Mouse (Mus musculus) urinary bladder, postnatal 36 days (tissue): ENCODE results near the gene Mapk14.
"Not testable (repeated sequence)": the region's sequence is repeated elsewhere in the genome, so short reads cannot be mapped to it uniquely, and the experiment has no call there.

Experiments used
- DNase-seq, 2 experiments: peaks; one replicate each; pipeline ENCODE4 v3.0.0; 2022; ENCODE audit warnings: low spot score in 2 of 2, mixed read lengths in 1 of 2

The Mapk14 gene

DNA sequence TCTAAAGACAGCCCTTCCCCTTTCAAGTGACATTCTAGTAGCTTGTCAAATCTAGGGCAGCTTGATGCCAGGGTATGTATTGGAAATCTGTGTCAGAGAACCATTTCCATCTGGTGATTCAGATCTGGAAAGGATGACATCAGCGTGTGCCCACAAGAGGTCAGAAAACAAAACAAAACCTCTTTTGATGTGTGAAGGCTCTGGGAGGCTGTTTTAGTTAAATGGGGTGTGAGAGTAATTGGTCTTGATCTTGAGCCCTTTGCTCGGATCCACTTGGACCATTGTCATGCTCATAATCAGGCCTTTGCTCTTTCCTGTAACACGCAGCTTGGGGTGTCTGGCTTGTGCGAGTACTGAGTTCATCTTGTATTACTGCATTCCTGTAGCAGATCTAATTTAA, 7.1 kb downstream of the Mapk14 start:
- no peak for DNase-seq

- no peak for DNase-seq
Observed at GRCm38 (mm10) chr17:28698672-28699071, 7.5 kb downstream of the Mapk14 start.

DNA sequence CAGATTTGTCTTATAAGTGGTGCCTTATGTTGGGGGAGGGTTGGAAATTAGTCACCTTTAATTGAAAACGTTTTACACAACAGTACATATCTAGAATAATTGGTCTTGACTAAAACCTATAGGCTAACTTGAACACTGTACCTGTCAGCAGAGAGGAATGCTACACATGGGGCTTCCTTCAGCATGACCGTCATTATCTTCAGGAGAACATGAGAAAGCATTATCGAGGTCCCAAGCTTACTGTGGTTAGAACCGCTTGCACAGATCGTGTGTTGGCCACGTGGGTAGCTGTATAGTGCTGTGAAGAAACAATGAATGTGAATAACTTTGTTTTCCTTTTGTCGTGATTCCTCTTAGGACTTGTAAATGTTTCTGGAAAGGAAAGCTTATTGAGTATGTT, 8.7 kb downstream of the Mapk14 start:
- no peak for DNase-seq

DNA sequence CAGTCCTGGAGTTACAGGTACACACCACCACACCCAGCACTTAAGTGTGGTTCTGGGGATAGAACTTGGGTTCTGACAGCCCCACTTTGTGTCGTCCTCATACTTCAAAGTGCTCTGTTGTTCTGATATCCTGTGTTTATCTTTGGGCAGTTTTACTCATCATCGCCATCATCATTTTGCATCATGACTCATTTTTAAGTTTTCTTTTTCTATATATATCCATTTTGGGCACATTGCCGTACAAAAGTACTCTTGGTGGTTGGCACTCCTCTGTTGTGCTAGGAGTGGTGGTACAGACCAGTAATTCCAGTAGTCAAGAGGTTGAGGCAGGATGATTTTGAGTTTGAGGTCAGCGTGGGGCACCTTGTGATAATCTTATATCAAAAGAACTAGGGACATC, 10.0 kb downstream of the Mapk14 start:
- no peak for DNase-seq

- no peak for DNase-seq
Observed at GRCm38 (mm10) chr17:28701737-28702136, 10.6 kb downstream of the Mapk14 start.

- DNase-seq, result no peak
Observed at GRCm38 (mm10) chr17:28702646-28703045, 11.5 kb downstream of the Mapk14 start.

DNA sequence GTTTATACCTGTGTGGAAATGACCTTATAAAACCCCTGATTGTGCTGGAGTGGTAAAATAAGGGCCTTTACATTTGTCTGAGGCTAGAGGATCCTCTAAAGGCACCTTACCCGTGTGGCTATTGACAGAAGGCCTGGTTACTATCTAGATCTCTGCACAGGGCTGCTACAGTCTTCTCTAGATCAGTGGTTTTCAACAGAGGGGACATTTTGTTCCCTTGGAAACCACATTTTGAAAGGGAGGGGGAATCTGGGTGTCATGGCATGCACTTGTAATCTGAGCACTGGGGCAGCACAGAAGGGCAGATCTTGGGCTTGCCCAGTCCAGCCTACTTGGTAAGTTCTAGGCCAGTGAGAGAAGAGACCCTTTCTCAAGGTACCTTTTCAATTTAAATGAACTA, 15.6 kb downstream of the Mapk14 start:
- DNase-seq, result no peak

- no peak for DNase-seq
Observed at GRCm38 (mm10) chr17:28707136-28707627, 16.1 kb downstream of the Mapk14 start.

GRCm38 (mm10) chr17:28707816-28708215, 16.7 kb downstream of the Mapk14 start:
- DNase-seq, result no peak

- DNase-seq, result no peak
Observed at GRCm38 (mm10) chr17:28708989-28709388, 17.9 kb downstream of the Mapk14 start.

GRCm38 (mm10) chr17:28709552-28710290, 18.6 kb downstream of the Mapk14 start:
- DNase-seq, result no peak

DNA sequence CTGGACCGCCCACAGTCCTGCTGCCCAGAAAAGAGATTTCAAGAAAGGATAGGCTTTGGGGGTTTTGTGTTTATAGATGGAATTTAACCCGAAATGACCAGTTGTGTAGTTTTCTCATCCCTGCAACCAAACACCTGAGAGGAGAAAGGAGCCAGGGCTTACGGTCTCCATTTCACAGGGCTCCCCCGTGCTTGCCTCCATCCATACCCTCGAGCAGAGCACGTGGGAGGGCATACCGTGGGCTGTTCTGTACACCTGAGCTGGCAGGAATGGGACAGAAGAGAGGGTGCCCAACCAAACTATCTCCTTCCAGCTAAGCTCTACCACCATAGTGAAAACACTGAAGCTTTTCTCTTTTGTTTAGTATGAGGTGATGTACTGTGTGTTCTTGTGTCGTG, 19.2 kb downstream of the Mapk14 start:
- DNase-seq, result no peak

DNA sequence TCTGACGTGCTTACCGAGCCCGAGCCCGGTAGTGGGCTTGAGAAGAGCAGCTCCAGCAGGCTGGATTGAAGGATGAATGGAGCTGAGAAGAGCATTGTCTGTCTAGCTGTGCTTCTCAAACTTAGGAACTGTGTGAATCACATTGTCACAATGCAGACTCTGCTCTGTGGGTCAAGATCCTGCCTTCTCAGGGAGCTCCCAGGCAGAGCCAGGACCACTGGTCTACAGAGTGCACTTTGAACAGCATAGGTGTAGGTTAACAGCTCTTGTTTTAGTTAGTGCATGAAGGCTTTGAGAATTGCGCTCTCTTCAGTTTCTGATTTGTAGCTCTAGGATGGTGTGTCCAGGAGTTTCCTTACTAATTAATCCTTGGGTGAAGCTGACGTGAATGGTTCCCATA, 20.1 kb downstream of the Mapk14 start:
- no peak for DNase-seq

DNA sequence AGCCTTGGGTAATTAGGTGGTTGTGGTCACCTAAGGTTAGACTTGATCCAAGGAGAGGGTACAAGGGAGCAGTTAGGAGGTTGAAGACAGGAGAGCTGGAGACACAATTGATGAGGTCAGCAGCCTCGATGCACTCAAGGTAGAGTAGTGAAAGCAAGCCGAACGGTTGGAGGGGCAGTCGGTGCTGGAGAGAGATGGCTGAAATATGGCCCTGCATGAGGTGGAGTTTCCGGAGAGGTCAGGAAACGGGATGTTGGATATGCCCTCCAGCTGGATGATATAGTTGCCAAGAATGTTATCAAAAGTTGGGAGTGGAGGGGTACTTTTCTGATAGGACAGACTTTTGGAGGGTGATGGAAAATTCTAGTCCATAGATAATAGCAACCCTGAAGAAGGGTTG, 21.2 kb downstream of the Mapk14 start:
- DNase-seq, result no peak

GRCm38 (mm10) chr17:28714006-28714405, 22.9 kb downstream of the Mapk14 start:
- no peak for DNase-seq

DNA sequence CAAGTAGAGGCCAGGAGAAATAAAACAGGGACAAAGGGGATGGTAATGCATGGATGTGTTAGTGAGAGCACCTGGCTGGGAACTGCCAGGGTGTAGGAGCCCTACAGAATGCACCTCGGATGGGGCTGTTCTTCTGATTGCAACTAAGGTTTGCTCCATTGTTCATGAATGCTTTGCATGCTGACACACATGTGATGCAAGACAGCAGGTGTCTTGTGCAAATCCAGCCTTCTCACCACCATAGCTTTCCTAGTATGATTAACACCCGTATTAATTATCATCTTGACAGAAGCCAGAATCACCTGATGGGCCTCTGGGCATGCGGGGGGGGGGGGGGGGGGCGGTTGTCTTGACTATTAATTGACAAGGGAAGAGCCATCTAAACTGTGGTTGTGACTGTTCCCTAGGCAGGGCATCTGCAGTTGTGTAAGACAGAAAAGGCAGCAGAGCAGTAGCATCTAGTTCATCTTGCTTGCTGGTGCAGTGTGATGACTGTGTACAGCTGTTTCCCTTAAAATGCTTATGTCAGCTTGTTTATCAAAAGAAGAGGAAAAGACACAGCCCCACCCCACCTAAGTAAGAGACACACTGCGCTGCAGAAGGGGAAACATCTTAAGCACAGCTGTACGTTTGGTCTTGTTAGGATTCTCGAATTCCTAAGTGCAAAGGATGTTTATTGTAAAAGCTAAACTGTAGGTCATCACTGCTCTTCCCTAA, 24.9 kb downstream of the Mapk14 start:
- no peak for DNase-seq

DNA sequence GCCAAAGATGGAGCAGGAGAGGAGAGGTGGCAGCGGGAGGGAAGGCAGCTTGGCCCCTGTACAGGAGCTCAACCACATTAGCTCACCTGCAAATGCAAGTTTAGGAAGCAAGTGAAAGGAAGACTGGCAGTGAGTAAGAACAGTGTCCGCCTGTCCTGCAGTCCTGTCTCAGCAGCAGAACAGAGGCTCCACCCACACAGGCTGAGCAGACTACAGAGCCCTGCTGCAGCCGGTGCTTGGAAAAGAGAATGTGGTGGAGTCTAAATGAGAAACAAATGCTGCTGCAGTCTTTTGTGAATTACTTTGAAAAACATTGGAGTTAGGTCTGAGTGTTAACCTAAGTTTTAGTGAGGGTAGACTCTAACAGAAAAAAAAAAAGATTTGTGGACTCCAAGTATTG, 26.4 kb downstream of the Mapk14 start:
- no peak for DNase-seq

- DNase-seq, result no peak
Observed at GRCm38 (mm10) chr17:28725783-28726182, 34.7 kb downstream of the Mapk14 start, which contains the start of gene AC170998.1. Gene AC170998.1 (plus strand): TSS chr17:28726083.

DNA sequence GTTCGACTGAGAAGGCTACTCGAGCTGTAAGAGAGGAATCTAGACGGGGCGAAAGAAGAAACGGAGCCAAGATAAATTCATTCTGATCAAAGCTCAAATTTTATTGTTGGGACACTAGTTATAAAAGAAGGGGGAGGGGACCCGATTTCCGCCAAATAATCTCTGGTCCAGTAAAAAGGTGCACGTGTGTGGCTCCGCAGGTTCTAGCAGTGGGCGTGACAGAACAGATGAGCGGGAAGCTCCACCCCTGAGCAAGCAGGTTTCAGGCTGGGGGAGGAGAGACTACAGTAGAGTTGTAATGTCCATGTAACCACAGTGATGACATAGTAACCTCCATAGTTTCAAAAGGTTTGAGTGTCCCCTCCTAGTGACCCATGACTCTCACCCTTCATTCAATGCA, 36.4 kb downstream of the Mapk14 start:
- not testable (repeated sequence) for DNase-seq

DNA sequence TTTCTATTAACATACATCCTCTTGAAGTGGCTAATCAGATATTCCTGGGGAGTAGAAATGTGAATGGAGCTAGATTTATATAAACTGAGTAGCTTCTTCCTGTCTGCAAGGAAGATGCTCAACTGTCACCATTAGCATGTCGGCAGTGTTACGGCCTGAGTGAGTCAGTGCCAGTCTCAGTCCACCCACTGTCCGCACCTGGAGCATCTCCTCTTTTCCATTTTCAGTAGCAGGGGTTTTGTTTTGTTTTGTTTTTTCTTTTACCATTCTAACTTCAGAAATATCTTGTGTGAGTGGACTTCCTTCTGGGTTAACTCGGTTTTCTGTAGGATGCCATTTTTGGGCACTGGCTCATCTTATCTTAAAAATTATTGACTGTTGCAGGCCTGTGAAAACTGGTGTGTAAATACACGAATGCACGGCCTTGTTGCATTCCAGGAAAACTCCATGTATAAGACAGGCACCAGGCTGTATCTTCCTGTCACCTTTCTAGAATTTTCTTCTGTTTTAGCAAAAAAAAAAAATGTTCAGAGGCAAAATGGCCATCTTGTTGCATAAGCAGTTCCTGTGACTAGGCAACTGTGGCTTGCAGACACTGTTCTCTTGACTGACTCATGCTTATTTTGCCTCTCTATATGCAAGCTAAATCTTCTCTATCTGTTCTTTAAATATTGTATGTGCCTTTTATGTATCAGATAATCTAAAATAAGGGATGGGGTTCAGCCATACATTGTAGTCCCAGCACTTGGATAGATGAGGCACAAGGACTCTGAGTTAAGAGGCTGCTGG, 44.4 kb downstream of the Mapk14 start:
- DNase-seq, result no peak

DNA sequence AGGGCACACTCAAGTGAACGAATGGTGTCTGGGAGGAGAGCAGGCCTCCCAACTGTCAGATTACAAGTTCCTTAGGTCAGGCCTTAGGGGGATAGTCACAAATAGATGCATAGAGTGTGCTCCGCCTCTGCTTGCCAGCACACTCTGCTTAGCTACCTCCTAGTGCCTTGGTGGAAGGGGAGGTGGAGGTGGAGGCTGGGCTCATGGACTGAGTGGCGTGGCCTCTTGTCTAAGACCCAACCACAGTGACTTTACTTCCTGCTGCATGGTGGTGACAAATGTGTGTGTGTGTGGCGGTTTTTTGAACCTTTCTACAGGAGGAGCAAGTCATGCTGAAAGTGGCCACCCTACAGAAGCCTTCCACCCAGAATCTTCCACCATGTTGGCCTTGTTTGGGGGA, 45.4 kb downstream of the Mapk14 start:
- no peak for DNase-seq

GRCm38 (mm10) chr17:28737973-28738372, 46.8 kb downstream of the Mapk14 start:
- DNase-seq, result no peak
